Mouse (Mus musculus) lung, postnatal 36 days (tissue): Measurements from ENCODE around the gene Nol3.
"Not testable (repeated sequence)": the region's sequence is repeated elsewhere in the genome, so short reads cannot be mapped to it uniquely, and the experiment has no call there.

Experiments
- DNase-seq: peaks from one replicate; pipeline ENCODE4 v3.0.0; 2022; ENCODE audit warnings: mixed read lengths

The Nol3 gene

GRCm38 (mm10) chr8:105289805-105290460 is 14.0 kb downstream of the Nol3 start, which contains the start of gene 4931428F04Rik:
TSS of gene 4931428F04Rik (minus strand) at chr8:105289864.
- peak; percentile 44 for DNase-seq

DNA sequence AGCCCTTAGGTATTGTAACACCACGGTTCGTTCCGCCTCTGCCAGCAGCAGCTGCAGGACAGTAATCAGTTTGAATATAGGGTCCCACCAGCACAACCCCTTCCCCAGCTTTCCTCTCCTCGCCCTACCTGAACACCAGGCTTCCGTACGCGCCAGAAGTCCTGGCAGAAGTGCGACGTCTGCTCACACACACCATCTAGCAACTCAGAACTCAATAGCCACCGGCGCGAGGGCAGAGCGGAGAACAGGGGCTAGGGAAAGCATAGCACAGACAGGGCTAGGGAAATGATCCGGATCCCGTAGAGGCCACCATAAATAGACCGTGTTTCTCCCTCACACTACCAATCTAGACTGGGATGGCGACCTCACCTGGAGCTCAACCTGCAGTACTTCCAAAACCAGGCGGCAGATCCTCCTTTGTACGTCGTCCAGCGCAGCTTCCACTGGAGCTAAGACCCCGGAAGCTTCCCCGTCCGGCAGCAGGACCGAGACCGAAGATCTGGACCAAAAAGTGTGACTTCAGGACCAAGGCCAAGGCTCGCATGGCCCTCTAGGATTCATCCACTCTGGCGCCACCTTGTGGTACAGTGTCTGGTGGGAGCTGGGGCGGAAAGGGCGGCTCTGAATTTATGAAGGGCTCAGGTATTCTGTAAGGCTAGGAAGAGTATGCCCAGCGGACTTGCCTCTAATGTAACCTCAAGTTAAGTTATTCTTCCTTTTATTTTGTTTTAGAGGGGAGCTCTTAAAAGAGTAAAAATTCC is 14.8 kb downstream of the Nol3 start:
- DNase-seq = peak; percentile 96

GRCm38 (mm10) chr8:105291364-105291763 is 15.4 kb downstream of the Nol3 start:
- not testable (repeated sequence) for DNase-seq

DNA sequence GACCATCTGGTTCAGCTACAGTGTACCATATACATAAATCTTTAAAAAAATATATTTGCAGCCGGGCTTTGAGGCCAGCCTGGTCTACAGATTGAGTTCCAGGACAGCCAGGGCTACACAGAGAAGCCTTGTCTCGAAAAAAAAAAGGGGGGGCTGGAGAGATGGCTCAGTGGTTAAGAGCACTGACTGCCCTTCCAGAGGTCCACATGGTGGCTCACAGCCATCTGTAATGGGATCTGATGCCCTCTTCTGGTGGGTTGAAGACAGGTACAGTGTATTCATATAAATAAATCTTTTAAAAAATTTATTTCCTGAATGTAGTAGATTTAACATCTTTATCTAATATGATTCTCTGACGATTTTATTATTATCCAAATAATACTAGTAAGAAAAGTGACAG is 15.9 kb downstream of the Nol3 start:
- not testable (repeated sequence) for DNase-seq

DNA sequence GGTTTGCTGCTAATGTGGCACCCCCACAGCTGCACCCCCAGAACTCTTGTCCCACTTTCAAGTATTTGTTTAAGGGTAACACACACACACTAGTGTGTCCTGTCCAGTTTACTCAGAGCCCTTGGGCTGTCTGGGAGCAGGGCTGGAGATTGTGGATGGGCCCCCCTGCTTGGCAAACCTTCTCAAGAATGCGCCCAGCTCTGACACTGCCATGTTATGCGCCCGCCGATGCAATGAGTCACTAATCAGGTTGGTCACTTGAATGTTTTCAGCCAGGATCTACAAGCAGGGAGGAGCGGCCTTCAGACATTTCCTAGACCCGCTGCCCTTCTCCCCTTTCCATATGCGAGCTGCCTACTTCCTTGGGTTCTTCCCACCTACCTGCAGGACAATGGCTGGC is 16.5 kb downstream of the Nol3 start:
- no peak for DNase-seq

- no peak for DNase-seq
These were observed 17.5 kb downstream of the Nol3 start for GRCm38 (mm10) chr8:105293405-105293804.

GRCm38 (mm10) chr8:105294776-105295175 is 18.8 kb downstream of the Nol3 start:
- peak; percentile 57 for DNase-seq

- DNase-seq = no peak
These were observed 19.3 kb downstream of the Nol3 start for GRCm38 (mm10) chr8:105295256-105295655.

DNA sequence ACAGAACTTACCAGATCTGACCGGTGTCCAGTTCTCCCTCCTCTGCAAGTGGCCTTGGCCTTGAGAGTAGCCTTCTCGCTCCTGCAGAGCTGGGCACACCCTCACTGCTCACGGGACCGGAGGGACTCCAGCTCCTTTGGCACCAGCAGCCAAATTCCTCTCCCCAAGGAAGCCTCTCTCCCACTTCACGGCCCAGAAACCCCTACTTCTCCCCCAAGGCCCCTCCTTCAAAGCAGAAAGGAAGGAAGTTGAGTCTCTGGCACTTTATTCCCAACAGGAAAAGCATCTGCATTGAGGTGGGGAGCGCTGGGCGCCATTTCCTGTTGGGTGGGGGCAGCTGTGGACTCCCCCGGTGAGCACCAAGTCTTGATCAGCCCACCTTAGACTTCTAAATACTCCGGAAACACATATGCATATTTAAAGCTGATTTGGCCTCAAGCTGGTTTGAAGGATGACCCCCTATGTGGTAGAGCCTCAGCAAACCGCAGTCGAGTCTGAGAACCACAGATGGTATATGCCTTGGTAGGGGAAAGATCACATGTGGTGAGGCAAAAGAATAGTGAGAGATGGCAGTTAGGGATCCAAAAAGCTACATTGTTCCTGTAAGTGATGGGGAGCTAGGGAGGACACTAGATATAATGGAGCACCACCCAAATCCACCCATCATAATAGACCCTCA is 20.1 kb downstream of the Nol3 start, which contains the start of gene Exoc3l:
Exoc3l (minus strand) TSS at position 207 of the 679 bp plus-strand sequence.
- DNase-seq = peak; percentile 45

- DNase-seq = peak; percentile 96
These were observed 21.7 kb downstream of the Nol3 start, which contains the start of gene E2f4 for GRCm38 (mm10) chr8:105297511-105298192. TSS of gene E2f4 (plus strand) at chr8:105297663.

GRCm38 (mm10) chr8:105298351-105299252 is 22.7 kb downstream of the Nol3 start:
- DNase-seq = no peak

DNA sequence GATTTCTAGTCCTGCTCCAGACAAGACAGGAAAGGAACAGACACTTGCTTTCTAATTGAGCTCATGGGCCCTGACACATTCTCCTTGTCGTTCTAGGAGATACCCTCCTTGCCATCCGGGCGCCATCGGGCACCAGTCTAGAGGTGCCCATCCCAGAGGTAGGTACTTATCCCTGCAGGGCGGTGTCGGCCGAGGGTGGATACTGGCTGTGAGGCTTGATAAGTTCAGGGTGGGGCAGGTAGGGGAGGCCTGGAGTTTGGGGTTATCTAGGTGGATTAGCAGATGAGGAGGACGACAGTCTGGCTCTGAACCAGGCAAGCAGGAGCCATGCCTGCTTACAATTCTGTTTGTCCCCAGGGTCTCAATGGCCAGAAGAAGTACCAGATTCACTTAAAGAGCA is 24.0 kb downstream of the Nol3 start:
- DNase-seq = no peak

GRCm38 (mm10) chr8:105303396-105303795 is 27.5 kb downstream of the Nol3 start:
- DNase-seq = no peak

- peak; percentile 34 for DNase-seq
These were observed 27.9 kb downstream of the Nol3 start for GRCm38 (mm10) chr8:105303874-105304273.

DNA sequence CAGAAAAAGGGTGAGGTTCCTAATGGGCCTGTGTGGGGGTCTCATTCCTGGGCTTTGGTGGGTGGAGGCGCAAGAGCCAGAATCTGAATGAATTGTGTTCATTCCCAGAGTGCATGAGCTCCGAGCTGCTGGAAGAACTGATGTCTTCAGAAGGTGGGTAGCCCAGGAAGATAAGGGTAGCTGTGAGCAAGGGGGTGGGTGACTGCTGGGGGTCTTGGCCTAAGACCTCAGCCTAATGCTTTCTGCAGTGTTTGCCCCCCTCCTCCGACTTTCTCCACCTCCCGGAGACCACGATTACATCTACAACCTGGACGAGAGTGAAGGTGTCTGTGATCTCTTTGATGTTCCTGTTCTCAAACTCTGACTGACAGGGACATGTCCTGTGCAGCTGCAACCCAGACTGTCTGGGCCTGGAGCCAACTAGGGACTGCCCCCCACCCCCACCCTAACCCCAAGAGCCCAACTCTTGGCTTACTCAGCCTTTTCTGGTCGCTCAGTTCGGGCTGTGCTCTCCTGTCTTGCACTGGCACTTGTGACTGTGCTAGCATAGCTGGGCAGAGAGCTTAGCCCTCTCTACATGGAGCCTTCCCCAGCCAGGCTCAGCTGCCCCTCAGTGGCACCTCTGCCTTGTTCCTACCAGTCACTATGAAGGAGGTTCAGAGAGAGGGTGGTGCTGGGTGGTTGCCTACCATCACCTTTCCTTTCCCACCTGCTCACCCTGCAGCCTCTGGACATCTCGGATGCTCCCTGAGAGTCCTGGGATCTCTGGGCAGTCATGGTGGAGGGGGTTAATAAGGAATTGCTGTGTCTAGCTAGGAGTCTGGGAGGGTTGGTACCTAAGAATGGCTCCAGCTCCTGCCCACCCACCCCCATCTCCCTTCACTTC is 28.6 kb downstream of the Nol3 start:
- DNase-seq = no peak

DNA sequence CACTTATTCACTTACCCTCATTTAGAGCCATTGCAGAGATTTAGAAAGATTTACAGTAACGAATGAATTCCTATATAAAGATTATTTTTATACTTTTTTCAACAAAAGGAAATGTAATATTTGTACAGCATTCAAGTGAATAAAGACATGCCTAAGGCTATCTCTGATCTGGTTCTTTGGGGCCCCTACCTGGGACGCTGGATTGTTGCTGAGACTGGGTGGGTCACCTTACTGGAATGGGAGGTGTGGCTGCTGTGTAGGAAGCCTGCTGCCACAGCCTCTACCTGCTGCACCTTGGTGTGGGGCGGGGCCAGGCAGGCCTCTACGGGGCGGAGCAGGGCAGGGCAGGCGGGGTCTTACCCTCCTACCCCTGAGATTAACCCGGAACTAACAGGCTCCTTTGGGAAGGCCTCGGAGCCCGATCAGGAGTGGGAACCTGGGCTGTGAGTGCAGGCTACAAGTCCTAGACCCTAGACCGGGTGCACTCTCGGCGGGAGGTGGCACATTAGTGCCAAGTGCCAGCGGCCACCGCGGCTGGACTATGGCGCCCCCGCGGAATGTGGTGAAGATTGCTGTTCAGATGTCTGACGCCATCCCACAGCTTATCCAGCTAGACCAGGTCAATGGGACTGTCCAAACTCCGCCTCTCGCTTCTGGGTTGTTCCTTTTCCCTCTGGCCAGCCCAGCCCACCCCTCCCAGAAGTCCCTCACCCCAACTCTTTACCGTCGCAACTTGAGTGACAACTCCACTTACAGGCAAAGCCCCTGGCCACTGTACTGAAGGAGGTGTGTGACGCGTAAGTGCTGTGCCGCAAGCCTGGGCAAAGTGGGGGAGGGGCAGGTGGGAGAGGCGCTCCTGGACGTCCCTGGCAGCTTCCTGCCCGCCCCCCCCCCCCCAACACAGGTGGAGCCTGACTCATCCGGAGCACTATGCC is 29.5 kb downstream of the Nol3 start, which contains the start of gene Elmo3:
Elmo3 (plus strand) TSS at position 391 of the 935 bp plus-strand sequence.
- peak; percentile 87 for DNase-seq

DNA sequence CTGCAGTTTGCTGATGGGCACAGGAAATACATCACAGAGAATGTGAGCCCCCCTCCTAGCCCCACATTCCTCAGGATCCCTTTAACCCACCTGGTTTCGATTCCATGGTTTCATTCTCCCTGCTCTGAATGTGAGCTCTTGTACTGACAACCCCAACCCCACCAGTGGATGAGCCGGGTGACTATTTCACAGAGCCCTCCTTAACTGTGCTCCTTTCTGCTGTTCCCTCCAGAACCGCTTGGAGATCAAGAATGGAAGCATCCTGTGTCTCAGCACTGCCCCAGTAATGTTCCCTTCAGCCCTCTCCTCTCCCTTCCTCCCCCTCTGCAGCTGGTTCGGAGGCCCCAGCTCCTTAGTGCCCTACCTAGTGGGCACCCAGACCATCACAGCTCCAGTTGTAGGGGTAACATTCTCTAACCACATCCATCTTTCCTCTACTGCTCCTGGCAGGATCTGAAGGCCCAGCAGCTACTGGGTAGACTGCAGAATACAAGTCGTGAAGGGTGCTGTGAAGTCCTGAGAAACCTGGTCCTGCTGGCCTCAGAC is 30.3 kb downstream of the Nol3 start:
- DNase-seq = no peak

DNA sequence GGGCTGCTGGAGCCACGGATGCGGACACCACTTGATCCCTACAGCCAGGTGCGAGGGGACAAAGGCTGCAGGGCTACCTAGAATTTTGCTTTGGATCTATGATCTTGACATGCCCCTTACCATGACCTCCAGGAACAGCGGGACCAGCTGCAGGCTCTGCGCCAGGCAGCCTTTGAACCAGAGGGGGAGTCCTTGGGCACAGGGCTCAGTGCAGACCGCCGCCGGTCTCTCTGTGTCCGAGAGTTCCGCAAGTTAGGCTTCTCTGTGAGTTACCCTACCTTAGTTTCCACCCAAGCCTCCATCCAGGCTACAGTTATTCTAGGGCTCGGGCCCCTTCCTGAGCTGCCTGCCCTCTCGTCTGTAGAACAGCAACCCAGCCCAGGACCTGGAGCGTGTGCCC is 31.7 kb downstream of the Nol3 start:
- DNase-seq = no peak

DNA sequence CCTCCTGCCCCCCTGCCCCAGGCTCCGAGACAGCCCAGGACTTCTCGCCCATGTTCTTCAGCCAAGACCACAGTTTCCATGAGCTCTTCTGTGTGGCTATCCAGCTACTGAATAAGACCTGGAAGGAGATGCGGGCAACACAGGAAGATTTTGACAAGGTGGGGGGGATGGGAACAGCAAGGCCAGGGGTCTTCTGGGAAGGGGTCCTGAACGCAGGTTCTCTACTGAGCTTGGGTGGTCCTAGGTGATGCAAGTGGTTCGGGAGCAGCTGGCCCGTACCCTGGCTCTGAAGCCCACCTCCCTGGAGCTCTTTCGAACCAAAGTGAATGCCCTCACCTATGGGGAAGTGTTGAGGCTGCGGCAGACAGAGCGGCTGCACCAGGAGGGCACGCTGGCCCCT is 32.5 kb downstream of the Nol3 start:
- DNase-seq = no peak
